Mouse (Mus musculus): ENCODE results near the gene Crim1.

Gene Crim1

DNA sequence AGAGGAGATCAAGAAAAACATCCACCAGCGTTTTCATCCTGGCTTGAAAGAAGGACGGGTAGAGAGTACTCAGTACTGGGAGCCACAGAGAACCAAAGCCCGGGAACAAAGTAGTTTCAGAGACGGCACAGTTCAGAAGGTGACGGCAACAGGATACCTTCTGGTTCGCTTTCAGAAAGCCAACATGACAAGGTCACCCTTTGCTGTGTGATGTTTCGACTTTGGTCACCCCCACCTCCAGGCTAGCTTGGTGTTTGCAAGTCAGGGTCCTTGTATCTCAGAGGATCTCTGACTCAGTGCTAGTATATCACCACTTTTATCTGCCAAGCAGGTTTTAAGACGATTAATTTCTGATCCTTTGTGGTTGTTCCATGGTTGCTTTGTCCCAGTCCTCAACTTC lies 225.0 kb downstream of the Crim1 start:
- DNase-seq (ENCODE audit: low read depth) = no peak

All from induced T-regulatory cell, adult 2 months (primary cell).